Mouse (Mus musculus) neural tube, embryonic 14.5 days (tissue): ENCODE measurements at regions not wholly inside any gene's neighbourhood (a gene's known extent, or its start where the extent isn't known, plus 50 kb on each side); places are given as distances from the start of the nearest gene placed in this dataset.

Experiments
- ATAC-seq: fragments of 200-750 bp; cut with Nextera tagmentation; 2 replicates; pipeline ENCODE4 v1.8.0; 2017; ENCODE audit warnings: low read depth, mild to moderate bottlenecking, moderate TSS enrichment, moderate library complexity
- H3K27ac ChIP-seq: fragments of 300-500 bp; sonication (generic); 2 replicates; pipeline ENCODE4 v1.5.1; 2014; ENCODE audit warnings: low read depth, mild to moderate bottlenecking, control low read depth, low read length, moderate library complexity, mixed read lengths
- H3K27me3 ChIP-seq: fragments of 300-500 bp; sonication (generic); 2 replicates; pipeline ENCODE4 v1.6.1; 2014; ENCODE audit warnings: low read length; ENCODE audit not compliant: control insufficient read depth, insufficient read depth
- H3K36me3 ChIP-seq: fragments of 300-500 bp; sonication (generic); 2 replicates; pipeline ENCODE4 v1.6.1; 2014; ENCODE audit warnings: low read length, mixed read lengths; ENCODE audit not compliant: control insufficient read depth, insufficient read depth
- H3K4me1 ChIP-seq: fragments of 300-500 bp; sonication (generic); 2 replicates; pipeline ENCODE4 v1.6.1; 2014; ENCODE audit warnings: low read length; ENCODE audit not compliant: control insufficient read depth, insufficient read depth
- H3K4me2 ChIP-seq: fragments of 300-500 bp; sonication (generic); 2 replicates; pipeline ENCODE4 v1.6.1; 2014; ENCODE audit warnings: mild to moderate bottlenecking, low read depth, low read length, control low read depth
- H3K4me3 ChIP-seq: fragments of 300-500 bp; sonication (generic); 2 replicates; pipeline ENCODE4 v1.5.1; 2014; ENCODE audit warnings: low read depth, low read length, control low read depth, mixed read lengths
- H3K9ac ChIP-seq: fragments of 300-500 bp; sonication (generic); replicated peaks from 2 replicates; pipeline ENCODE4 v1.6.1; 2014; ENCODE audit warnings: low read depth, mild to moderate bottlenecking, control low read depth, low read length, mixed read lengths
- H3K9me3 ChIP-seq: fragments of 300-500 bp; sonication (generic); 2 replicates; pipeline ENCODE4 v1.6.1; 2016; ENCODE audit warnings: low read length; ENCODE audit not compliant: control insufficient read depth
- WGBS: fragments of 180-500 bp; shearing (Covaris S2); extraction: QIAGEN DNeasy Blood & Tissue Kit; methylation state at CpG from one replicate; pipeline ENCODE4 v1.1.7; 2014; 5-methylcytosine and 5-hydroxymethylcytosine counted together

- H3K4me1 ChIP-seq: peaks cover 4% of the 10 kb centered on the region; the same call in 1 of the 2 replicates
- no peak for ATAC-seq
- H3K27me3 ChIP-seq: no peaks in the 10 kb centered on the region
- 0 out of 2 replicates have a peak, but pooled peaks cover 2% of the 10 kb centered on the region for H3K9me3 ChIP-seq
- H3K4me2 ChIP-seq: no peak overlapping the region
- no peaks in the 10 kb centered on the region for H3K36me3 ChIP-seq
- no peak overlapping the region for H3K4me3 ChIP-seq
- H3K27ac ChIP-seq: no peak overlapping the region
- 67% methylated on average over 15 of the region's 15 CpGs for WGBS
- H3K9ac ChIP-seq: no peak overlapping the region
Measured at GRCm38 (mm10) chr4:33581180-33581591, 271.1 kb downstream of the Rngtt start.

DNA sequence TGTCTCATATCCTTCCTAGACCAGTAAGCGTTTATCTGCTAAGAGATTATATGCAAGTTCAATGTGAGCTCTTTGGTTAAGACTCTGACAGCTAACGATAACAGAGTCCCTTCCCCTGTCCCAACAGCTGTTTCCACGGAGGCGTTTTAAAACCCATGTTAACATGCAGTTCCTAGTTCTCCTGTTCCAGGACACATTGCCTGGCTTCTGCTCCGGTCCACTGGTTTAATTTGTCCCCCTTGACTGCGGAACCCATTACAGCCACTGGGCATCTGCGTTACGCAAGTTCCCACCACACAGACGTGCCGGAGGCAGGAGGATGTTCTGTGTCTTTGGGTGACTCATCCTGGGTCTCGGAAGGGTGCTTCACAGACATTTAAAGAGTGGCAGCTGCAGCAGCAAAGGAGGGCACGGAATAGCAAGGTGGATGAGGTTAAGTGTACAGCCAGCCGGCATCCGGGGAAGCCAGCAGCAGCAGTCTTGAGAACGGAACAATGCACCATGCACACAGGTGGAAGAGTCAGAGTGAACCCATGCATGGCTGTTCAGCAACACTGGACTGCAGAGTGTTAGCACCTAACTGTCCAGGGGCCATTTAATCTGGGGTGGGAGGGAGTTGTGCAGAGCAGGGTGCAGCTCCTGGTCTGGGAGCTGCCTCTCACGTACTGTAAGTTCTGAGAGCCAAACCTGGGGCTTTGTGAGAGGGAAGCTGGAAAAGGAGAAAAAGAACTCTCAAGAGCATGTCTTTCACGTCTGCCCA is 271.8 kb downstream of the Rngtt start:
- 69% methylated on average over 17 of the region's 17 CpGs for WGBS
- H3K9me3 ChIP-seq: 0 out of 2 replicates have a peak, but pooled peaks cover 2% of the 10 kb centered on the region
- H3K27me3 ChIP-seq: no peaks in the 10 kb centered on the region
- H3K4me2 ChIP-seq: no peak overlapping the region
- H3K4me3 ChIP-seq: no peak overlapping the region
- ATAC-seq: no peak
- H3K36me3 ChIP-seq: no peaks in the 10 kb centered on the region
- no peak overlapping the region for H3K27ac ChIP-seq
- peaks cover 7% of the 10 kb centered on the region; the same call in 1 of the 2 replicates for H3K4me1 ChIP-seq
- H3K9ac ChIP-seq: no peak overlapping the region

GRCm38 (mm10) chr4:33582986-33583720 is 273.0 kb downstream of the Rngtt start:
- Histone ChIP-seq H3K9me3 (no peaks in the 10 kb centered on the region), H3K36me3 (no peaks in the 10 kb centered on the region), H3K9ac (no peak overlapping the region), H3K4me1 (peaks cover 7% of the 10 kb centered on the region; the same call in 1 of the 2 replicates), H3K4me3 (no peak overlapping the region), H3K4me2 (no peak overlapping the region), H3K27me3 (no peaks in the 10 kb centered on the region), H3K27ac (no peak overlapping the region)
- 82% methylated on average over 15 of the region's 15 CpGs for WGBS
- ATAC-seq: no peak

- no peaks in the 10 kb centered on the region for H3K36me3 ChIP-seq
- no peak overlapping the region for H3K27ac ChIP-seq
- no peaks in the 10 kb centered on the region for H3K9me3 ChIP-seq
- 91% methylated on average over 22 of the region's 22 CpGs for WGBS
- no peak overlapping the region for H3K4me2 ChIP-seq
- H3K4me3 ChIP-seq: no peak overlapping the region
- no peaks in the 10 kb centered on the region for H3K27me3 ChIP-seq
- H3K4me1 ChIP-seq: peaks cover 7% of the 10 kb centered on the region; the same call in 1 of the 2 replicates
- no peak overlapping the region for H3K9ac ChIP-seq
- no peak for ATAC-seq
Measured at GRCm38 (mm10) chr4:33583979-33584907, 274.1 kb downstream of the Rngtt start.

- 84% methylated on average over 6 of the region's 6 CpGs for WGBS
- H3K4me3 ChIP-seq: no peak overlapping the region
- no peaks in the 10 kb centered on the region for H3K27me3 ChIP-seq
- H3K9ac ChIP-seq: no peak overlapping the region
- H3K4me2 ChIP-seq: no peak overlapping the region
- no peaks in the 10 kb centered on the region for H3K36me3 ChIP-seq
- no peak overlapping the region for H3K27ac ChIP-seq
- no peaks in the 10 kb centered on the region for H3K9me3 ChIP-seq
- no peak for ATAC-seq
- H3K4me1 ChIP-seq: peaks cover 7% of the 10 kb centered on the region; the same call in 1 of the 2 replicates
Measured at GRCm38 (mm10) chr4:33585821-33586220, 275.7 kb downstream of the Rngtt start.

DNA sequence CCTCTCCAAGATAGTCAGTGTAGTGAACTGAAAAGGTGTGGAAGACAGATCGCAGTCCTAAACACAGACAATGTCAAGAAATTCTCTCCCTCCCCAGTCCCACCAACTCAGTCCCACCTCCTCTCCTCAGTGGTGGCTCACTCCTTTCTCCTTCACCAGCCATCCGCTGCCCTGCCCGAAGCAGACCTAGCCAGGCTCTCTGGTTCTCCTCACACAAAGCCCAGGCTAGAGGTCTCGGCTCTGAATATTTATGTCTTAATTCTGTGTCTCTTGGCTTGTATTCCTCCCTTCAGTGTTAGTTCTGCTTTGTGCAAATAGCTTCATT is 276.1 kb downstream of the Rngtt start:
- Histone ChIP-seq H3K27ac (peak overlapping the region; percentile 69; the same call in 1 of the 2 replicates), H3K4me3 (no peak overlapping the region), H3K4me1 (peaks cover 7% of the 10 kb centered on the region; the same call in 1 of the 2 replicates), H3K9me3 (no peaks in the 10 kb centered on the region), H3K27me3 (no peaks in the 10 kb centered on the region), H3K4me2 (peak overlapping the region; percentile 39), H3K36me3 (no peaks in the 10 kb centered on the region), H3K9ac (peak overlapping the region; percentile 3; the same call in 1 of the 2 replicates)
- ATAC-seq: no peak
- 23% methylated on average over 4 of the region's 4 CpGs for WGBS

- H3K9ac ChIP-seq: peak overlapping the region; percentile 3; the same call in 1 of the 2 replicates
- peak overlapping the region; percentile 18 for H3K4me3 ChIP-seq
- H3K4me1 ChIP-seq: peaks cover 6% of the 10 kb centered on the region; the same call in 1 of the 2 replicates
- H3K27me3 ChIP-seq: no peaks in the 10 kb centered on the region
- H3K4me2 ChIP-seq: peak overlapping the region; percentile 39
- H3K9me3 ChIP-seq: no peaks in the 10 kb centered on the region
- ATAC-seq: peak; percentile 86
- whole genome bisulfite sequencing: 9% methylated on average over 15 of the region's 15 CpGs
- H3K27ac ChIP-seq: peak overlapping the region; percentile 69; the same call in 1 of the 2 replicates
- H3K36me3 ChIP-seq: no peaks in the 10 kb centered on the region
Measured at GRCm38 (mm10) chr4:33586615-33587451, 276.7 kb downstream of the Rngtt start.

- Histone ChIP-seq H3K36me3 (no peaks in the 10 kb centered on the region), H3K4me3 (no peak overlapping the region), H3K4me2 (no peak overlapping the region), H3K9me3 (0 out of 2 replicates have a peak, but pooled peaks cover 4% of the 10 kb centered on the region), H3K27ac (no peak overlapping the region), H3K9ac (no peak overlapping the region), H3K4me1 (0 out of 2 replicates have a peak, but pooled peaks cover 3% of the 10 kb centered on the region), H3K27me3 (no peaks in the 10 kb centered on the region)
- 81% methylated on average over 11 of the region's 11 CpGs for WGBS
- no peak for ATAC-seq
Measured at GRCm38 (mm10) chr4:33587666-33588065, 277.6 kb downstream of the Rngtt start.
